Mouse (Mus musculus) heart, postnatal 0 days (tissue): ENCODE measurements around the gene Eif2b5.

Experiments used
- CTCF ChIP-seq: IDR thresholded peaks from 2 replicates; pipeline ENCODE4 v1.5.1; 2016; ENCODE audit warnings: antibody characterized with exemption, control low read depth, low read depth
- EP300 ChIP-seq: IDR thresholded peaks from 2 replicates; pipeline ENCODE4 v1.6.1; 2016; ENCODE audit warnings: antibody characterized with exemption, low read depth

DNA sequence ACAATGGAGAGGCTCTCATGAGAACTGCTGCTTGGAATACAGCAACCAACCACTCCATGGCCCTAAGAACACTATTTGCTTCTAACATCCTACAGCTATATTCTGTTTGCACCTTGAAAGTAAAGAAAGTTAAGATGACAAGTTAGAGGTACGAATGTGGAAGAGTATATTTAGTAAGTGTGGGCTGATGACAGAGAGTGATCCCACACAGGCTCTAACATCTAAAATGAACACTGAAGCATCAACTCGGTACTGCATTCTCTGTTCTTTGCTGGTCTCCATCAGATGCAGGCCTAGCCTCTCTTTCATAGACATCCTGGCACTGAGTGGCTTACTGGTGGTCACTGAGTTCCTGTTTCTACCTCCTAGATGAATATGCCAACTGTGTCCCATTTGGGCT lies 9.4 kb upstream of the Eif2b5 start:
- no peak for TF ChIP-seq CTCF
- no peak for TF ChIP-seq EP300
